Mouse (Mus musculus): ENCODE results near the gene Ccdc155. TPM values are rescaled to one million over a fixed set of nuclear protein-coding genes. Genes with fewer than 3 reads are reported as not detected.

Gene Ccdc155
- total RNA-seq (2021): not detected
- long read RNA-seq, experiment 1: 0 reads
- long read RNA-seq, experiment 2: 0 reads

DNA sequence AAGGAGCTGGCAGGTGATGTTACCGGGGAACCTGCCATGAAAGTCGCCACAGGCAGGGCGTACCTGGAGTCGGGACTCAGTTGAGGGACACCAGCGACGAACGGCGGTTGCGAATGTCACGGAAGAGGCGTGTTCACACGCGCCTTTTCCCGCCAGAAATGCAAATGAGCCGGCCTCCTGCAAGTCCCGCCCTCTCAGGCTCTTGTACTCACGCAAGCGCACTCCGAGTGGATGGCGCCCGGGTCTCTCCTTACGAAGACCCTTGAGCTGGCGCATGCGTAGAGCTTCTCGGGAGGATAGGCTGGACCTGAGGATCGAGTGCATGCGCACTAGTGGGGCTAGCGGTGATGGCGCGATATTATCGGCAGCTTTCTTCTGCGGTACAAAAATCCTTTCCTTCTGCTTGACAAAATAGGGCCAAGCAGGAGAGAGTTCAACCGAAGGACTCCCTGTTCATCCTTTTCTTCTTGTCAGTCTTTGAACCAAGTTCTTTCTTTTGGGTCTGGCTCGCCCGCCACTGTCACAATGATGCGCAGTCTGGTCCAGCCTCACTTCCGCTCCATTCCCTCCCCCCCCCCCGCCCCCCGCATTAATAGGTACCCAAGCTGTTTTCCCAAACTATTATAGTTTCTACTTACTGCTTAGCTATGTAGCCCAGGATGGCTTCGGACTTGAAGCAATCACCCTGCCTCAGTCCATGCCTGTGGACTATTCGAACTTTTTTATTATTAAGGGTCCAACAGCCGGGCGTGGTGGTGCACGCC lies at the start of gene Ccdc155:
Gene Ccdc155 (minus strand): TSS at position 513 of the 764 bp plus-strand sequence.
- DNase-seq: peak; percentile 84 to 85
- intact Hi-C loops (cut with DNase I): no loop called here

DNA sequence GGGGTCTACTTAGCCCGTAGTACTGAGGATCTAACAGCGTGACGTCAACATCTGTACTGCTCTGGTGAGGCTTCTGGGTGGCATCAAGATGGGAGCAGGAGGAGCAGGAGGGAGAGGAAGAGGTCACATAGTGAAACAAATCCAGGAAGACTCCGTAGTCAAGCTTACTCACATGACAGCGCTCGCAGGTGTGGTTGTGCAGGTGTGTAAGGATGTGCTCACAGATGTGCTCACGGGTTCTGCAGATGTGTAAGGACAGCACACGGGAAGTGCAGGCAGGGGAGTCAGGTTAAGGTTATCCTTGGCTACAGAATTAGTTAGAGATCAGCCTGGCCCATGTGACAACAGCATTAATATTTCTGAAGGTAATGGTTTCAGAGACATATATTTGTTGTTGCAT lies 49.1 kb upstream of the Ccdc155 start:
- DNase-seq: no peak
- intact Hi-C loops (cut with DNase I): no loop called here

DNA sequence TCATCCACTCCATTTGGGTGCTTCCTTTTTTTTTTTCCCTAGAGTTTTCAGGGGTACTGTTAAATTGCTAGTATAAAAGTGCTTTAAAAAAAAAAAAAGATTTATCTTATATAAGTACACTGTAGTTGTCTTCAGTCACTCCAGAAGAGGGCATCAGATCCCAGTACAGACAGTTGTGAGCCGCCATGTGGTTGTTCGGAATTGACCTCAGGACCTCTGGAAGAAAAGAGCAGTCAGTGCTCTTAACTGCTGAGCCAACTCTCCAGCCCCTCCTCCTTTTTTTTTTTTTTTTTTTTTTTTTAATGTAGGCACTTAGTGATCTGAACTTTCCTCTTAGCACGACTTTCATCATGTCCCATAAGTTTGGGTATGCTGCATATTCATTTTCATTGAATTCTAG lies 43.0 kb upstream of the Ccdc155 start:
- no peak for DNase-seq
- intact Hi-C loops (cut with DNase I): no loop called here

DNA sequence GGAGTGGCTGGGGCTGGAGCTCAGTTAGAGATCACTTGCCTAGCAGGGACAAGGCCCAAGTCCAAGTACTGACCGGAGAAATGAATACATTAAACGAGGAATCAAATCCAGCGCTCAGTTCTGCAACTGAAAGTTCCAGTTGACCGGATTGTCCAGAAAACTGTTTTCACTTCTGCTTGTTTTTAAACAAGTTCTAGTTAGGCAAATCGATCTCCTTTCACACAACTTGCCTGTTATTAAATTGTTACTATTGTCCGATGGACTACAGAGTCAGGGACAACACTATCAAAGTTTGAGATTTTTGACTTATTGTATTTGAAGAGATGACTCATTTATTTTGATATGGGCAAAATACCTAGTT lies 36.7 kb upstream of the Ccdc155 start:
- intact Hi-C loops (cut with DNase I): no loop called here
- no peak for DNase-seq

DNA sequence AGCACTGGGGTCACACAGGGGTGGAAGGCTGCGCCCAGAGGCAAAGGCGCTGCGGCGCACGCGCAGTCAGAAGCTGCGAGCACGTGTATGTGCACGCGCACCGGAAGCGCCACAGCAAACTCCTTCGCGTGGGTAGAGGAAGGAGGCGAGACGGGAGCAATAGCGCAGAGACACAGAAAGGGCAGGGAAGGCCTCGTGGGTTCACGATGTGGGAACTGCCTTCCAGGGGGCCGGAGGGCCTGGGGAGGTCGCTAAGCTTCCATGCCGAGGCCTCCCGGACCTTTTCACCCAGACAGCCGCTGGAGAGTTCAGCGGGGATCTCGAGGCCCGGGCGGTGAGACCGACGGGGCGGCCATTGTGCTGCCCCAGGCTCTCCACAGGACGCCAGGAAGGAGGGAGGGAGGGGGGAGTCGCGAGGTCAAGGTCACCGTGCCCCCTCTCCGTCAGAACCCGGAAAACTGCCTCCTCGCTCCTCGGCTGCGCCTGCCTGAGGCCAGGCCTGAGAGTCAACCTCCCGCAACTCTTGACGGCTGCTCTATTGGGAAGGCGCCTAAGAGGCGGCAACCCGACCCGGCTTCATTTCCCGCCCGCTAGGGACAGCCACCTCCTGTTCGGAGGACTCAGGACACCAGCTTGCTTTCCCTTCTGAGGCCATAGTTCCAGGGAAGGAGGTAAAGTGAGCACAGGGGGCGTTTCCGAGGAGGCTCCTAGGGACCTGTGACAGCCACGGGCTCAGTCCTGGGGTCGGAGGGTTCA lies 36.1 kb upstream of the Ccdc155 start, which contains the start of gene Slc6a16:
Gene Slc6a16 (plus strand): TSS at position 453 of the 756 bp plus-strand sequence.
- intact Hi-C loops (cut with DNase I): no loop called here
- peak; percentile 43 to 46 for DNase-seq

DNA sequence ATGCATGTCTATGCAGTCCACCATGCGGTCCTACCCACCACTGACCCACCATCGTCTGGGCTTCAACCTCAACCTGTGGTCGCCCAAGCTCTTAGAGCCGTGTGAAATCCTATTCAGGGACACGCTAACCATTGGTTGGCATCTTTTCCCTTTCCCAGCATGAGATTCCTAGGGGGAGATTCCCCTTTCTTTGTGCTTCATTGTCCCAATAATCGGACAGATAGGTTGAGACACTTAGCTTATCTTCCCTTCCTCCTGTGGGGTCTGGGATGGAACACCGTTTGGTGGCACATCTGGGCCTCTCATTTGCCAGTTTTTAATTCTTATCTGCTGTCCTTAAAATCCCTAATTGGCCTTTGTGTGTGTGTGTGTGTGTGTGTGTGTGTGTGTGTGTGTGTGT lies 35.4 kb upstream of the Ccdc155 start:
- intact Hi-C loops (cut with DNase I): no loop called here

DNA sequence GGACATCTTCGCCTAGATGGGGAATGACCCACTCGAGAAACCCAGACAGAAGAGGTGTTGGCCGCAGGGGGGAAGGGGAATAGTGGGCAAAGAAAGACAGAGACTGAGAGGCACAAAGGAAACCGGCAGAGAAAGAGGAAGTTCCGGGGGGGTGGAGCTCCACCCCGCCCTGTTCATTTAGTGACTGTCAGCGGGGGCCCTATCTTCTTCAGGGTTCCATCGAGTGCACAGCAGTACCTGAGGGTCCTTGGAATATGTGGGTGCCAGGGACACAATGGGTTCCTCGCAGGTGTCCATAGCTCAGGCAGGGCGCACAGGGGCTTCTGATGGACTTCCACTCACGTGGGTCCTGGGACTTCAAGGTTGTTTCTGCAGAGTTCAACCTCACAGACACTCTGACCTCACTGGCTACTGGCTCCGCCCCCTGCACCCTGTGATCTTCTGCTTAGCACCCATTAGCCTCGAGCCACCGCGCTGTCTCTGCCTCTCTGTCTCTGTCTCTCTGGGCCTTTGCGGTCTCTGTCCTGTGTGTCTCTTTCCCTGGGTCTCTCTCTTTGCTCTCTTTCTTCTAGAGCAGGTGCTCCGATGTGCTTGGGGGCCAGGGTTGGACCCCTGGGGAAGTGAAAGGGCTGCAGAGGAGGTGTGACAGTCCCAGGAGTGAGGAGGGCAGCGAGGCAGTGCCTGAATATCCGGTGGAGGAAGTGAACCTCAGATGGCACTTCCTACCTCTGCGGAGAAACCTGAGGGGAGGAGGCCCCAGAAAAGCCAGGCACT lies 34.2 kb upstream of the Ccdc155 start, which contains the start of gene Cd37:
Gene Cd37 (minus strand): TSS at position 393 of the 774 bp plus-strand sequence.
- peak in 1 of 2 experiments; percentile 16 for DNase-seq
- intact Hi-C loops (cut with DNase I): no loop called here

More for the DNA sequence above, 35.4 kb upstream of the Ccdc155 start:
- DNase-seq: no peak

DNA sequence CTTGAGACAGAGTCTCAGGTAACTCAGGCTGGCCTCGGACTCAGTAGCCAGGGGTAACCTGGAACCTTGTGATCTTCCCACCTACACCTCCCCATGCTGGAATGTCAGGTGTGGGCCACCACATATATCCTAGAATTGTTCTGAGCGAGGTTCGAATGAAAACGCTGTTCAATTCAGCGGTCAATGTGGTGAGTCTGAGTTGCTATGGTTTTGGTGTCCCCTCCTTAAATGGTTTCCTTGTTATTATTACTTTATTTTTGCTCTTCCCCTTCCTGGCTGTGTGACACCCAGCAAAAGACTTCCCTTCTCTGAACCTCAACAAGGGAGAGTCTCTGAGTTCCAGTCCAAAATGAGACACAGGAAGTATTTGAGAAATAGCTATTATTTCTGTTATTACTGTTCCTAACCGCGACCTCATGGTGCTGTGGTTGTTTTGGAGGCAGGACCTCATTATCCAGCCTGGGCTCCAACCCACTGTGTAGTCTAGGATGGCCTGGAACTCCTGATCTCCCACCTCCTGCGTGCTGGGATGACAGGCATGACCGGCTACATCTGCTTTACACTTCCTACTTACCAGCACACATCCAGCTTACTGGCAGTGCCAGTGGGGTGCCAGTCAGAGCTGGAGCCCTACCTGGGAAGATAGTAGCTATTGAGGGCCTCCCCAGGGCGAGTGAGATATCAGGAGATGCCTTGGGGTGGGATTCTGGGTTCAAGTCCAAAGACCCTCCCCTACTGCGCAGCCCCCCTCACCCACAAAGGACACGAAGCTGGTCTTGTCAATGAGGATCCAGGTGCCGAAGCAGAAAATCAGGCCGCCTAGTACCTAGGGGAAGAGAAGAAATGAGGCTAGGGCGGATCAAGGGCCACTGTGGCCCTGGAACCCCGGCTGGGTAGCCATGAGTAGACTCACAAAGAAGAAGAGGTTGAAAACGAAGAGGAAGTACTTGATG lies 33.3 kb upstream of the Ccdc155 start:
- DNase-seq: no peak
- intact Hi-C loops (cut with DNase I): no loop called here

DNA sequence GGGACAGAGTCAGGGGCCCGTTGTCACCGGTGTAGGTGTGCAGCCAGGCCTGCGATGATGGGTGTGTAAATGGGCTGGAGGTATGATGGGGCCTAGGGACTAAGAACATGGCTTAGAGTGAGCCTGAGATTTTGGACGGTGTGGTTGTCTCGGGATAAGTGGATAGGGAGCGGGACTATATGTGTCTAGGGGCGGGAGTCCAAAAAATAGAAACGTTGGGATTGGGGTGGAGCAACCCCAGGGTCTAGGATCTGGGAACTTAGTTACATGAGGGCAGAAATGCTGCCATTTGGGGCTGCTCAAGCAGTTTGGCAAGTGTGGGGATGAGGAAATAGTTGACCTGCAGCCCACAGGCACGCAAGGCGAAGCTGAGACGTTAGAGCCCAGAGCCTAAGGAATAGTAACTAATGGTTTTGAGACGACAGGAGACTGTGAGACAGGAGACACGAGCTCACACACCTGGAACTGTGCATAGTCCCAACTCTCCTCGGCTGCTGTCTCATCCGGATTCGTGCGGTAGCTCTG lies 31.0 kb upstream of the Ccdc155 start:
- peak; percentile 21 to 25 for DNase-seq
- intact Hi-C loops (cut with DNase I): no loop called here

DNA sequence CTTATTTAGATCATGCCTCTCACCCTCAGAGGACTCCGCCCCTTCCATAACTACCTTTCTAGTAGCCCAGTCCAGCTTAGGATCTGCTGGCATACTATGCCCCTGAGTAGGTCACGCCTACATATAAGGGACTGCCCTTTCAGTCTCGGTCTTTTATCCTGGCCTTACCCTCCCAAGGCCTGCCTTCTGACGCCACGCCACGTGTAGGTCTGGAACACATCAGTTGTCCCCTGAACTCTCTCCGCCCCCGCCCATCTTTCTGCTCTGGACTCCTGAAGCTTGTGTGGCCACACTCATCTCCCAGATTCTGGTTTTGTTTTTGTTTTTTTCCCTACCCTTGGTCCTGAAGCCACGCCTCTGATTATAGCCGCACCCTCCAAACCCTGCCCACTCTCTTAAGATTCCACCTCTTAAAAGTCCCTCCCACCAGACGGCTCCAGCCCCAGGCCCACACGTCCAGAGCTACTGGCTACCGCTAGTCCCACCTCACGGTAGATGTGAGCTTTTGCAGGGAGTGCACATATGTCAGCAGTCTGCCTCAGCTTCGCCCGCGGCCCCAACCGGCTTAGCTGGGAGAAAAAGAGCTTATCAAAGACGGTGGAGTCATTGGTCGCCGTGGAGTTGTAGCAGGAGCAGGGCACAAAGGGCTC lies 30.4 kb upstream of the Ccdc155 start:
- intact Hi-C loops (cut with DNase I): no loop called here
- peak; percentile 34 to 40 for DNase-seq

DNA sequence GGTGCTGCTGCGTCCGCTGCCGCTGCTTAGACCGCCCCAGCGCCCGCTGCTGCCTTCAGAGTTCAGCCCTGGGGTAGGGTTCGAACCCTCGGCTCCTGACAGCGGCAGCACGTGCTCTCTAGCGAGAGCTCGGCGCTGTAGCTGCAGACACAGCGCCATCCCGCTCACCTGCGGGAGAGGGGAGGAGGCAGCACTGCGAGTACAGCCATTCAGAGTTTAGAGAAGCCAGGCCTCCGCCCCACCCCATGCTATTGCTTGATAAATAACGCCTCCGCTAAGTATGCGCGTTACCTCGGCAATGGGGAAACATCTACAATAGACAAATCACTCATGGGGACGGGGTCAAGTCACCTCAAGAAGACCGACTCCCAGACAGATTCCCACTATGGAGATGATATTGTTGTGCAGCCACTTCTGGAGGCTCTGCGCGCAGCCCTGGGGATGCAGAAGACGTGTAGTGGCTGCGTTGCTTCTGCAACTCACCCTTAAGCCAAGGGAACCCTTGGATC lies 29.7 kb upstream of the Ccdc155 start:
- intact Hi-C loops (cut with DNase I): no loop called here
- no peak for DNase-seq

DNA sequence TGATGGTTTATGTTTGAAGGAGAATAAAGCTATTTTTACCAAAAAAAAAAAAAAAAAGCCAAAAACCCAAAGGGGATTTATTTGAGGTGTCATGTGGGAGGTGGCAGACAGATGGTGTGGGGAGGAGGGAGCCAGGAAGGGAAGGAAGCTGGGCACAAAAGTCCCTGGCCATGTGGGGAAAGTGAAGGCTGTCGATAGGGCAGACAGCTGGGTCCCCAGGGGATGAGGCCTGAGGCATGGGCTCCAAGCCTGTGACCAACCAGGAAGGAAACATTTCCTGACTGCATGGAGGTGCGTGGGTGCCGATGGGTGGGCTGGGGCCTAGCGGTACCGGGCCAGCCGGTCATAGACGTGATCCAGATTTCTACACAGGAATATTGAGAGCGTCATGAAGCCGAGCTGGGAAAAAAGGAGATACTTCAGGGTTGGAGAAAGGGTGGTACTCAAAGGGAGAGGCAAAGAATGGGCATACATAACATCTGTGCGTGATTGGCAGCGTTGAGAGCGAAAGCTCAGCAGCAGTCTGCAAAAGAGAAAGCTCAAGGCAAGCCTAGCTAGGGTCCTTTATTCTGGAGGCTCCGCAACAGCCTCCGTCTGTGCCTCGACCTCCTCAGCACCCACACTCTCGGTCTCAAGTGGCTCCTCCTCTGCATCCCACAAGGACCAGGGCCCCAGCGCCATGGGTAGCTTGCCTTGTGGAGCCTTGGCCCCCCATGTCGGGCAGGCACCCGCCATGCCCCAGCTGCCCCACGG lies 29.1 kb upstream of the Ccdc155 start:
- intact Hi-C loops (cut with DNase I): no loop called here
- peak in 1 of 2 experiments; percentile 30 for DNase-seq

DNA sequence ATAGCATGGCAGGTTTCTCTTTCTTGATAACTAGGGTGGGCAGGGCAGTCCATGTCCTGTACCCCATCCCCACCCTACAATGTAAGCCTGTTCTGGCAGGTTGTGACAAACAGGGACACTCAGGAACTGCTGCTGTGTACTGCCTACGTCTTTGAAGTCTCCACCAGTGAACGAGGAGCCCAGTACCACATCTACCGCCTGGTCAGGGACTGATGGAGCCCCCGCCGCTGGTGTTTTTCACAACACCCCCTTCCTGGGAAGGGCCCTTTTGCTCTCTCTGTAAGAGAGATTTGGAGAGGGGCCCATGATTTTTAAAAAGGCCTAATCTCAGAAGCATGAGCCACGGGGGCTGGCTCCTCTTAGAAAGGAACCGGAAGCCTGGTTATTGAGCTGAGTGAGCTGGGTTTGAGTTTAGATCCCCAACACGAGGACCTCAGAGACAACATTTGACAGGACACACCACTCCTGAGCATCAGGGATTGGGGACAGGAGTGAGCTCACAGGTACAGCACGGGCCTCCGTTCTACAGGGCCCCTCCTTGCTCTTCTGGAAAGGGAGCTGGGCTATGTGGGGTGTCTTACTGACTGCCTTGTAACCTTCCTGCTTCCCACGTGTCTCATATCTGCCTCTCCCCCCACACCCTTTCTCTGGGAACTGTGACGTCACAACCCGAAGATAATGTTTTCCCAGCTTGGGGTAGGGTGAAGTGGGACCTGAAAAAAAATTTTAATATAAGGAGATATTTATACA lies 28.2 kb upstream of the Ccdc155 start:
- intact Hi-C loops (cut with DNase I): no loop called here
- no peak for DNase-seq

DNA sequence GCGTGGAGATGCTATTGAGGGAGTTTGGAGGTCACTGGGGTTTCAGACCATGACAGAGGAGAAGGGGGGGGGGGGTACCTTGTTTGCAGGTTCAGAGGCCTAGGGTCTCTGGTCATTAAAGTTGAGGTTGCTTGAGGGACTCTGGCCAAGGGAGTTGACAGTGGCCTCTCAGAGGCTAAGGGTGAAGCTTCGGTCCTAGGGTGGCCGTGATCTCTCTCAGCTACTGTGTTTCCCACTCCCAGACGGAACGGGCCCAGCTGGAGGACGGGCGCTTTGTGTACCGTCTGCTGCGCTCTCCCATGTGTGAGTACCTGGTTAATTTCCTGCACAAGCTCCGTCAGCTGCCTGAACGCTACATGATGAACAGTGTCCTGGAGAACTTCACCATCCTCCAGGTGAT lies 27.2 kb upstream of the Ccdc155 start:
- no peak for DNase-seq
- intact Hi-C loops (cut with DNase I): no loop called here

DNA sequence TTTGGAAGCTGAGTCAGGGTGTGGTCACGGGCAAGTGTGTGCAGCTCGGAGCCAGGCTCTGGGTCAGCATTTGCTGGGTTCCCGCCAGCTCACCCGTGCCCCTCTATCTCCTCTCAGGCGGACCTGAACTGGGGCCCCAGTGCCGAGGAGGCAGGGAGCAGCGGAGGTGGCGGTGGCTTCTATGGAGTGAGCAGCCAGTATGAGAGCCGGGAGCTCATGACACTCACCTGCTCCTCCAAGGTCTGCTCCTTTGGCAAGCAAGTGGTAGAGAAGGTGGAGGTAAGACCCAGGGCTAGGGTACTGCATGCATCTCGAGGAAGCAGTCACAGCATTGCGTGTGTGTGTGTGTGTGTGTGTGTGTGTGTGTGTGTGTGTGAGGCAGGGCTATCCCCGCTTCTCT lies 26.5 kb upstream of the Ccdc155 start:
- DNase-seq: no peak
- intact Hi-C loops (cut with DNase I): no loop called here

DNA sequence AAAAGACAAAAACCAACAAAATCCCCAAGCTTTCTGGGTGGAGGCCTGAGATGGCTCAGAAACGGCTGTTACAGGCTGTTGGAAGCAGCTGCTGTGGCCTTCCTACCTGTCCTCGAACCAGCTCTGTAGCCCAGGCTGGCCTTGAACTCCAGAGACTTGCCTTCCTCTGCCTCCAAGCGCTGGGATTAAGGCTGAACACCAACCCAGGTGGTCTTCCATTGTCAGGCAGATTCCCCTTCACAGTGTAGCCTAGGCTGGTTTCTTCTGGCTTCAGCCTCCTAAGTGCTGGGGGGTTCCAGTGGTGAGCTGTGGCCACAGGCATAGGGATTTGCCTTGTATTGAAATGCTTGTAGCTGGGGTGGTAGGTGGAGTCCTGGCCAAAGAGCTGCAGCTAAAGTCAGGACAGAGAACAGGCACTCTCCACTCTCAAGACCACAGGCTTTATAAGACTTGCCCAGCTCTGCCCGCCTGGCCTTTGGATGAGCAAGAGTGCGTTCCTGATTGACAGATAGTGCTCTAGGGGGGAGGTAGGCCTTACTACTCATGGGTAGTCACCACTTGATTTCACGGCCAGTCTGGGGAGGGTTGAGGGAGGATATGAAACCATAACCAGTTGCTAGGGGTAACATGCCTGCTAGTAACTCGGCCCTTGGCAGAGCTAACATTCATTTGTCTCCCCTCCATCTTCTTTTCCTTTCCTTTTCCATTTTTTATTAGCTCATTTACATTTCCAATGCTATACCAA lies 24.9 kb upstream of the Ccdc155 start:
- no peak for DNase-seq
- intact Hi-C loops (cut with DNase I): no loop called here

DNA sequence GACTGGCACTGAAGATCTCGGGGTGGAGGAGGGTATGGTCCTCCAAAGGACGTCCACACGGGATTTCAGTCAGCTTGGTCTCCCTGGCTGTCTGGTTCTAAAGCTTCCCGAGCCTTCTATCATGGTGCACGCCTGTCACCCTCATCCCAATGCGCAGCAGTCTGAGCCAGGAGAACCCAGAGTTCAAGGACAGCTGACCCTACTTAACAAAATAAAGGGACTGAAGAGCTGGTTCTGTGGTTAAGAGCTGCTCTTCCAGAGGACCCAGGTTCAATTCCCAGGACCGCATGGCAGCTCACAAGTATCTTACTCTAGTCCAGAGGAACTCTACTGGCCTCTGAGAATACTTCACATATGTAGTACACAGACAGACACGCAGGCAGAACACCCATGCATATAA lies 24.4 kb upstream of the Ccdc155 start:
- no peak for DNase-seq
- intact Hi-C loops (cut with DNase I): no loop called here
